Mouse (Mus musculus) adrenal gland, postnatal 14 days (tissue): Measurements from ENCODE around the gene Tdrd12. TPM values are rescaled to one million over a fixed set of nuclear protein-coding genes. Genes with fewer than 3 reads are reported as not detected.
"Not testable (repeated sequence)": the region's sequence is repeated elsewhere in the genome, so short reads cannot be mapped to it uniquely, and the experiment has no call there.

ENCODE experiments used
- DNase-seq: peaks from one replicate; pipeline ENCODE4 v3.0.0; 2021; ENCODE audit warnings: mixed read lengths
- long read RNA-seq, 2 experiments: library from polyadenylated mRNA; stranded (forward); transcript quantifications; one replicate each; pipeline ENCODE4 v2.0.0; 2021
- total RNA-seq: library from RNA; stranded (reverse); gene quantifications from 2 replicates; pipeline ENCODE4 v1.2.3, GENCODE M21; 2021

The Tdrd12 gene
- total RNA-seq = not detected in 2 replicates
- long read RNA-seq, experiment 1 = 0 reads
- long read RNA-seq, experiment 2 = 0 reads

- no peak for DNase-seq
Observed at GRCm38 (mm10) chr7:35537562-35537961, at the start of gene Tdrd12. TSS of gene Tdrd12 (minus strand) at chr7:35537745.

GRCm38 (mm10) chr7:35586906-35587445 is 49.4 kb upstream of the Tdrd12 start:
- peak; percentile 18 for DNase-seq

DNA sequence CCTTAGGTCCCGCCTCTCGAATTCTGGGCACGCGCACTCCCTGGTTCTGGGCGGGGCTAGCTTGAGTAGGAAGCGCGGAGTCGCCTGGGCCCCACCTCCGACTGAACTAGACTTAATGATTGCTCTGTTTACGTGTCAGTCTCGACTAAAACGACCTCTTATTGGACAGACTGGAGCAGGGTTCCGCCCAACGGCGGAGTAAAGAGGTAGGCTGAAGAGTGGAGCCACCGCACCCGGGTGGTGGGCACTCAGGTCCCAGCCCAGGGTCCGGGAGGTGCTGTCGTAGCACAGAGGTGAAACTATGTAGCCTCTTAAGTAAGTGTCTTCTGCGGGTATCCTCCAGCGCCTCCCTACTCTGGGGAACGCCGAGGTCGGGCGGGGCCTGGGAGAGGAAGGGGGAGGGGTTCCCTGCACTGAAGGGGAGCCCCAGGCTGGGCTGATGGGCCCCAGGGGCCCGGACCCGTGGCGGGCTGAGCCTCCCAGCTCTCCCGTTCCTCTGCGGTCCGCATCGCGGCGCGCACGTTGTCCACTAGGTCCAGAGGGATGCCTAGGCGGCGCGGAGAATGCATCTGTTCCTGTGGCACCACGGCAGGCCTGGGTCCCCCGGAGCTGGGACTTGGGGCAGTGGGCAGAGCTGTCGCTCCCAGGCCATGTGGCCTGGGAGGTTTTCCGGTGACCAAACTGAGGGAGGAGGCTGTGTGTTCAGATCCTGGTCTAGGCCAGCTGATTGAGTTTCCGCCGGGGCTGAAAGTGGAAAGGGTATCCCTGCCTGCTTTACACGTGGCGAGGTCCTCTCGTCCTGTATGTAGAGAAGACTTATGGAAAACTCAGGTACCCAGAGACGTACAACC is 48.7 kb upstream of the Tdrd12 start, which contains the start of gene Ankrd27:
Ankrd27 (plus strand) TSS at position 190 of the 851 bp plus-strand sequence.
- peak; percentile 96 for DNase-seq

- DNase-seq = peak; percentile 53
Observed at GRCm38 (mm10) chr7:35585191-35586054, 47.9 kb upstream of the Tdrd12 start, which contains the start of gene Rgs9bp. TSS of gene Rgs9bp (minus strand) at chr7:35585582.

GRCm38 (mm10) chr7:35584786-35585190 is 47.2 kb upstream of the Tdrd12 start:
- peak; percentile 58 for DNase-seq

DNA sequence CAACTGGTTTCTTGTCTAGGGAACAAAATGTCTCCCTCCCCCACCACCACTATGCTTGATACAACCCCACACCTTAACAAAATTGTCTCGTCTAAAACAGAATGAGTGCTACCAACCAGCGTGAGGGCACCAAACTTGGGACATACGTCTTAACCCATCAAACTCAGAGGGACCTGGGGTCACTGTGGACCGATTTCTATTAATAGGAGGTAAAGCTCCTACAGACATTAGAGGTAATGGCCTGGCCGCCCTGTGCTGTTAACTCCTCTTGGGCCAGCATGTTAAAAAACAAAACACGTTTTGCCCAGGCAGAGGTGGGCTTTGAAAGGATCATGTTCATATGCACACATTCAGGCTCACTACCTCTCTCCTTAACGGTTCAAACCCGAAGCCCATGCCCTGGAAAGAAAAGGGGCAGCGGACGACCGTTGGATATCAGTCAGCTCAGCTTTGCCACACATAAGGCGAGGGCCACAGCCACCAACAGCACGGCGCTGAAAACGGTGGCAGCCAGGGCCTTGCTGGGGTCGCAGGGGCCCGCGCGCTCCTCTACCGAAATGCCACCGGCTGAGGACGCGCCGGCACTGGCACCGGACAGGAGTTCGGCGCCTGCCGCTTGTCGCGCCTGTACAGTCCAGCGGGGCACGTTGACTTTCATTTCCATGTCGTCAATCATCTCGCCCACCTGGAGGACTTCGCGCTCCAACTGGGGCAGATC is 46.7 kb upstream of the Tdrd12 start:
- no peak for DNase-seq

GRCm38 (mm10) chr7:35583476-35584025 is 46.0 kb upstream of the Tdrd12 start:
- peak; percentile 17 for DNase-seq

GRCm38 (mm10) chr7:35582719-35583118 is 45.2 kb upstream of the Tdrd12 start:
- DNase-seq = no peak

- peak; percentile 69 for DNase-seq
Observed at GRCm38 (mm10) chr7:35579849-35580248, 42.3 kb upstream of the Tdrd12 start.

GRCm38 (mm10) chr7:35570883-35571282 is 33.3 kb upstream of the Tdrd12 start:
- DNase-seq = not testable (repeated sequence)

- DNase-seq = not testable (repeated sequence)
Observed at GRCm38 (mm10) chr7:35569724-35570123, 32.2 kb upstream of the Tdrd12 start.

DNA sequence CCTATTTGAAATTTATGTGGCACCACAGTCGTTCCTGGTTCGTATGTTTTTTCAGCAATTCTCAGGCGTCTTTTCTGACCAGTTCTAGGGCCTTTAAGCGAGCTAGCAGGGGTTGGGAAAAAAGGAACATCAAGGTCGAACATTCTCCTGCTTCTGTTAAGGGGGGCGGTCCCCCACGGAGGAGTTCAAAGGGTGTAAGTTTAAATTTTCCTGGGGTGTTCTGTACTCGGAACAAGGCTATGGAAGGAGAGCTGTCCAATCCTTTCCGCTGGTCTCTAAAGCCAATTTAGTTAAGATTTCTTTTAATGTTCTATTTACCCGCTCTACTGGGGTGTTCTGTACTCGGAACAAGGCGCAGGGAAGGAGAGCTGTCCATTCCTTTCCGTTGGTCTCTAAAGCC is 28.4 kb upstream of the Tdrd12 start:
- DNase-seq = not testable (repeated sequence)

- not testable (repeated sequence) for DNase-seq
Observed at GRCm38 (mm10) chr7:35564872-35565271, 27.3 kb upstream of the Tdrd12 start.

DNA sequence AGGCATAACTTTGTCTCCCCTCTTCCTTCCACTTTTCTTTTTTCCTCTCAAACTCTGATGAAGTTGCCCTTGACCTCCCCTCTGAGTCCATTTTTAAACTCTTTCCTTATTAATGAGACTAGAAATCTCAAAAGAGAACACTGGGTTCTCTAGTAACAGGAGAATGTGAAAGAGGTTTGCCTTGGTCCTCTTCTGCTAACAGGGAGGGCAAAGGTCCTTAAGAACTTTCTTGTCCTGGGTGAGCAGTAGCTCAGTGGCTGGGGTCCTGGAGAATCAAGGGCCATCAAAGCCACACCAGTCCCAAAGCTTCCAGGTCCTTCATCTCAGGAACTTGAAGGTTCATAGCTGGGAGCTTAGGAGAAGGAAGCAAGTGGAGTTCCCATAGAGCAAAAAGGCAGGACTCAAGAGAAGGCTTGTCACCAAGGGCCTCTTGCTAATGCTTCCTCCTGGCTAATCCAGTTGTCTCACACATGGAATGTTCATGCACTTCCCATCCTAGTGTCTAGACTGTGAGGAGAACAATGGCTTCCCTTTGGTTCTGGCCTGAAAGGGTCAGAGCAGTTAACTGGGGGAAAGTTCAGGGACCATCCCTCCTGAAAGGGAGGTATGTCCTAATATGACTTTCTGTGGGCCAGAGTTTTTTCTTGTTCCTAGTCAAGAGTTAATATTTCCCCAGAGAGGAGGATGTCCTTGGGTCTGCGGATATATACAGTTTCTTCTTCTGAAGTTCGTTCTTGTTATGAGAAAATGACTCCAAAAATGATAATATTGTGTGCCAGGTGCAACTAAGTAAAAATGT is 26.7 kb upstream of the Tdrd12 start:
- no peak for DNase-seq

- no peak for DNase-seq
Observed at GRCm38 (mm10) chr7:35563071-35563470, 25.5 kb upstream of the Tdrd12 start.

DNA sequence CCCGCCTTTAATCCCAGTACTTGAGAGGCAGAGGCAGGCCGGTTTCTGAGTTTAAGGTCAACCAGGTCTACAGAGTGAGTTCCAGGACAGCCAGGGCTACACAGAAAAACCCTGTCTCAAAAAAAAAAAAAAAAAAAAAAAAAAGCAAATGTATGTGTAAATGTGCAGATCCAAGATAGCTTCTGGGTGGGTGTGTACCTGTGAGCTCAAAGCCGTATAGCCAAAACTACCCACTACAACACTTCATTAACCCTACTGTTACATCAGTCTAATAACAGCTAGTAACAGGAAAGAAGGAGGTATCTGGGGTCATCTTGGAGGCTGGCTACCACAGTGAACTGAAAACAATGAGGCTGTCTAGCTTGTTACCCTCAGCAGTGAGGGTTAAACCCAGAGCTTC is 22.3 kb upstream of the Tdrd12 start:
- no peak for DNase-seq

DNA sequence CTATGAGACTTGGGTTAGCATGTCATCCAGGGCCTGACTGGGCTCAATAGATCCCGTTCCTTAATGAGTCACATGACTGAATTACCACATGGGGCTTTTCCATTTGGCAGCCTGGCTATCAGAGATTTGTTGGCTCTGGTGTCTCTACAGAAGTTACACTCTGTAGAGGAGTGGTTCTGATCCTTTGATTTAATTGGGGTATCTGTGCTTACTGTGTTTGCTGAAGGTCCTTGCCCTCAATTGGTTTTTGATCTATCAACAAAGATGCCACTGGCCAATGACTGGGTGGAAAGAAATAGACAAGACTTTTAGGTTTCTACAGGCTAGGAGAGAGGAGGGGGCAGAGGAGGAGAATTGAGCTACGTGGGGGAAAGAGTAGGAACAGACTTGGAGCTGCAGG is 21.1 kb upstream of the Tdrd12 start:
- no peak for DNase-seq

GRCm38 (mm10) chr7:35557577-35557976 is 20.0 kb upstream of the Tdrd12 start:
- DNase-seq = no peak

- no peak for DNase-seq
Observed at GRCm38 (mm10) chr7:35556905-35557304, 19.4 kb upstream of the Tdrd12 start.

DNA sequence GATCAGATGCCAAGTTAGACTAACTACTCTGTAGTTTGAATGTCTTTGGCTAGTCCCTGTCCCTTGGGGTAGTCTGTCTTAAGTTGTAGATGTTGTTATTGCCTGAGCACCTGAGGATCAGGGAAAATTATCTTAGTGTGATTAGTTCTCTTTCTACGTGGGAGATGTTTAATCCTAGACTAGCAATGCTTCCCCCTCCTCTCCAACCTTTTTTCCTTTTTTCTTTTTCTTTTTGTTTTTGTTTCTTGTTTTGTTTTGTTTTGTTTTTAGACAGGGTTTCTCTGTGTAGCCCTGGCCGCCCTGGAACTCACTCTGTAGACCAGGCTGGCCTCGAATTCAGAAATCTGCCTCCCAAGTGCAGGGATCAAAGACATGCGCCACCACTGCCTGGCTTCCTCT is 18.7 kb upstream of the Tdrd12 start, which contains the start of gene Nudt19:
Nudt19 (minus strand) TSS at position 100 of the 399 bp plus-strand sequence.
- no peak for DNase-seq
